Mouse (Mus musculus) intestine, embryonic 14.5 days (tissue): ENCODE measurements around the gene Zgrf1. TPM values are rescaled to one million over a fixed set of nuclear protein-coding genes. Genes with fewer than 3 reads are reported as not detected.
A peak's percentile ranks its signal among the peaks of the same experiment; 100 is the strongest.

Experiments used
- ATAC-seq: fragments of 200-750 bp; cut with Nextera tagmentation; replicated peaks from 2 replicates; pipeline ENCODE4 v1.8.0; 2017; ENCODE audit warnings: low read depth, moderate number of reproducible peaks, moderate TSS enrichment, moderate library complexity; ENCODE audit not compliant: low FRiP score, low TSS enrichment
- DNase-seq: peaks from one replicate; pipeline ENCODE4 v3.0.0-alpha.2; 2018; ENCODE audit warnings: low spot score
- H3K27ac ChIP-seq: fragments of 300-500 bp; sonication (generic); 2 replicates; pipeline ENCODE4 v1.5.1; 2014; ENCODE audit warnings: low read depth, mild to moderate bottlenecking, control low read depth
- H3K27me3 ChIP-seq: fragments of 300-500 bp; sonication (generic); replicated peaks from 2 replicates; pipeline ENCODE4 v1.6.1; 2014; ENCODE audit warnings: low read length, control low read depth; ENCODE audit not compliant: control insufficient read depth, insufficient read depth
- H3K36me3 ChIP-seq: fragments of 300-500 bp; sonication (generic); 2 replicates; pipeline ENCODE4 v1.6.1; 2014; ENCODE audit warnings: low read length, control low read depth; ENCODE audit not compliant: control insufficient read depth, insufficient read depth
- H3K4me1 ChIP-seq: fragments of 300-500 bp; sonication (generic); replicated peaks from 2 replicates; pipeline ENCODE4 v1.6.1; 2014; ENCODE audit warnings: low read length, control low read depth, mixed read lengths; ENCODE audit not compliant: control insufficient read depth, insufficient read depth
- H3K4me2 ChIP-seq: fragments of 300-500 bp; sonication (generic); 2 replicates; pipeline ENCODE4 v1.6.1; 2014; ENCODE audit warnings: low read length
- H3K4me3 ChIP-seq: fragments of 300-500 bp; sonication (generic); 2 replicates; pipeline ENCODE4 v1.5.1; 2014; ENCODE audit warnings: low read depth, low read length, control low read depth, mixed read lengths
- H3K9ac ChIP-seq: fragments of 300-500 bp; sonication (generic); 2 replicates; pipeline ENCODE4 v1.6.1; 2014; ENCODE audit warnings: mild to moderate bottlenecking, low read length
- H3K9me3 ChIP-seq: fragments of 300-500 bp; sonication (generic); 2 replicates; pipeline ENCODE4 v1.6.1; 2016; ENCODE audit warnings: low read length, control low read depth; ENCODE audit not compliant: control insufficient read depth
- WGBS: fragments of 180-500 bp; shearing (Covaris S2); extraction: QIAGEN DNeasy Blood & Tissue Kit; methylation state at CpG from one replicate; pipeline ENCODE4 v1.1.7; 2014; 5-methylcytosine and 5-hydroxymethylcytosine counted together
- polyA plus RNA-seq: library from polyadenylated mRNA; unstranded; fragments of >200 nt; fragmentation: Nextera tagmentation; extraction: Ambion mirVana; gene quantifications from 2 replicates; pipeline ENCODE4 v1.2.1, GENCODE M21; 2014

Gene Zgrf1
- polyA plus RNA-seq, 1 experiment from 2014 or later, result 8.8 TPM

- Histone ChIP-seq H3K4me2 (peak overlapping the region; percentile 76), H3K4me3 (peak overlapping the region; percentile 88), H3K9me3 (no peaks in the 10 kb centered on the region), H3K27me3 (no peaks in the 10 kb centered on the region), H3K36me3 (peaks cover 17% of the 10 kb centered on the region; the same call in 1 of the 2 replicates), H3K4me1 (peaks cover 9% of the 10 kb centered on the region; the same call in 1 of the 2 replicates), H3K9ac (peak overlapping the region; percentile 87), H3K27ac (peak overlapping the region; percentile 94)
- 5% methylated on average over 12 of the region's 13 CpGs for WGBS
- ATAC-seq, result no peak
- DNase-seq, result peak; percentile 54
These were observed 786 bp upstream of the Zgrf1 start for GRCm38 (mm10) chr3:127552434-127552972.

- ATAC-seq, result no peak; the same call in 1 of the 2 replicates
- peak overlapping the region; percentile 67 for H3K27ac ChIP-seq
- 2% methylated on average over 4 of the region's 4 CpGs for WGBS
These were observed 393 bp downstream of the Zgrf1 start for GRCm38 (mm10) chr3:127553720-127554043.

GRCm38 (mm10) chr3:127554723-127555122 lies 1.4 kb downstream of the Zgrf1 start:
- H3K27me3 ChIP-seq, result no peaks in the 10 kb centered on the region
- no peak overlapping the region for H3K9ac ChIP-seq
- H3K4me1 ChIP-seq, result peaks cover 9% of the 10 kb centered on the region; the same call in 1 of the 2 replicates
- H3K27ac ChIP-seq, result no peak overlapping the region
- WGBS, result 44% methylated on average over 5 of the region's 5 CpGs
- peak overlapping the region; percentile 79 for H3K4me2 ChIP-seq
- peak overlapping the region; percentile 88; the same call in 1 of the 2 replicates for H3K4me3 ChIP-seq
- ATAC-seq (no peak), DNase-seq (no peak)
- H3K9me3 ChIP-seq, result no peaks in the 10 kb centered on the region
- H3K36me3 ChIP-seq, result peaks cover 22% of the 10 kb centered on the region

More at GRCm38 (mm10) chr3:127553720-127554043, 393 bp downstream of the Zgrf1 start:
- H3K9ac ChIP-seq, result peak overlapping the region; percentile 87
- DNase-seq, result no peak
- H3K4me3 ChIP-seq, result peak overlapping the region; percentile 88
- H3K4me1 ChIP-seq, result peaks cover 9% of the 10 kb centered on the region; the same call in 1 of the 2 replicates
- peak overlapping the region; percentile 79 for H3K4me2 ChIP-seq
- H3K36me3 ChIP-seq, result peaks cover 20% of the 10 kb centered on the region; the same call in 1 of the 2 replicates
- H3K9me3 ChIP-seq, result no peaks in the 10 kb centered on the region
- H3K27me3 ChIP-seq, result no peaks in the 10 kb centered on the region

- H3K4me1 ChIP-seq, result peaks cover 5% of the 10 kb centered on the region; the same call in 1 of the 2 replicates
- no peak overlapping the region for H3K9ac ChIP-seq
- no peak overlapping the region for H3K4me3 ChIP-seq
- no peak overlapping the region for H3K27ac ChIP-seq
- H3K4me2 ChIP-seq, result no peak overlapping the region
- peaks cover 48% of the 10 kb centered on the region for H3K36me3 ChIP-seq
- no peaks in the 10 kb centered on the region for H3K9me3 ChIP-seq
- H3K27me3 ChIP-seq, result no peaks in the 10 kb centered on the region
- no peak for ATAC-seq
- no peak for DNase-seq
These were observed 4.9 kb downstream of the Zgrf1 start for GRCm38 (mm10) chr3:127558201-127558600.

GRCm38 (mm10) chr3:127562974-127563373 lies 9.7 kb downstream of the Zgrf1 start:
- no peak for ATAC-seq
- no peak overlapping the region for H3K4me3 ChIP-seq
- H3K9me3 ChIP-seq, result no peaks in the 10 kb centered on the region
- H3K27me3 ChIP-seq, result no peaks in the 10 kb centered on the region
- H3K4me2 ChIP-seq, result no peak overlapping the region
- H3K27ac ChIP-seq, result no peak overlapping the region
- H3K36me3 ChIP-seq, result peaks cover 47% of the 10 kb centered on the region
- no peak overlapping the region for H3K9ac ChIP-seq
- no peak for DNase-seq
- no peaks in the 10 kb centered on the region for H3K4me1 ChIP-seq
- 93% methylated on average over 4 of the region's 4 CpGs for whole genome bisulfite sequencing

GRCm38 (mm10) chr3:127565129-127565528 lies 11.8 kb downstream of the Zgrf1 start:
- H3K36me3 ChIP-seq, result peaks cover 57% of the 10 kb centered on the region
- no peaks in the 10 kb centered on the region for H3K9me3 ChIP-seq
- no peak overlapping the region for H3K9ac ChIP-seq
- ATAC-seq (no peak), DNase-seq (no peak)
- no peaks in the 10 kb centered on the region for H3K27me3 ChIP-seq
- H3K4me3 ChIP-seq, result no peak overlapping the region
- H3K4me1 ChIP-seq, result no peaks in the 10 kb centered on the region
- 71% methylated on average over 3 of the region's 3 CpGs for WGBS
- H3K4me2 ChIP-seq, result no peak overlapping the region
- H3K27ac ChIP-seq, result no peak overlapping the region

GRCm38 (mm10) chr3:127572557-127572956 lies 19.3 kb downstream of the Zgrf1 start:
- H3K4me2 ChIP-seq, result no peak overlapping the region
- H3K9ac ChIP-seq, result no peak overlapping the region
- H3K36me3 ChIP-seq, result peaks cover 56% of the 10 kb centered on the region
- no peaks in the 10 kb centered on the region for H3K27me3 ChIP-seq
- H3K4me3 ChIP-seq, result no peak overlapping the region
- WGBS, result 64% methylated on average over 4 of the region's 4 CpGs
- peak; percentile 54 for DNase-seq
- H3K27ac ChIP-seq, result no peak overlapping the region
- H3K4me1 ChIP-seq, result no peaks in the 10 kb centered on the region
- no peaks in the 10 kb centered on the region for H3K9me3 ChIP-seq
- no peak for ATAC-seq

GRCm38 (mm10) chr3:127597136-127597535 lies 43.8 kb downstream of the Zgrf1 start:
- ATAC-seq, result no peak
- Histone ChIP-seq H3K4me2 (no peak overlapping the region), H3K9ac (no peak overlapping the region), H3K4me3 (no peak overlapping the region), H3K9me3 (no peaks in the 10 kb centered on the region), H3K4me1 (no peaks in the 10 kb centered on the region), H3K27ac (no peak overlapping the region), H3K36me3 (peaks cover 41% of the 10 kb centered on the region), H3K27me3 (no peaks in the 10 kb centered on the region)
- 72% methylated on average over 1 of the region's 1 CpGs for WGBS
- no peak for DNase-seq

GRCm38 (mm10) chr3:127608109-127608508 lies 54.8 kb downstream of the Zgrf1 start:
- Histone ChIP-seq H3K27ac (no peak overlapping the region), H3K9ac (no peak overlapping the region), H3K4me3 (no peak overlapping the region), H3K9me3 (no peaks in the 10 kb centered on the region), H3K4me1 (no peaks in the 10 kb centered on the region), H3K4me2 (no peak overlapping the region), H3K27me3 (no peaks in the 10 kb centered on the region), H3K36me3 (peaks cover 47% of the 10 kb centered on the region)
- no peak for DNase-seq
- ATAC-seq, result no peak
- 87% methylated on average over 2 of the region's 2 CpGs for WGBS
